Mouse (Mus musculus): ENCODE data around the gene Rb1.
A peak's percentile ranks its signal among the peaks of the same experiment; 100 is the strongest.

- TF ChIP-seq POLR2A (IDR thresholded peaks at IDR 0.05; ENCODE audit: low read depth, low read length): peak; percentile 30; the same call in 1 of the 2 replicates
- no peak for TF ChIP-seq CTCF (IDR thresholded peaks at IDR 0.05; ENCODE audit: extremely low read depth, insufficient read length, insufficient replicate concordance, low read depth, low read length)
These were observed 3.5 kb downstream of the Rb1 start for GRCm38 (mm10) chr14:73322142-73322541.
